Mouse (Mus musculus): ENCODE results near the gene Lgals9. TPM values are rescaled to one million over a fixed set of nuclear protein-coding genes. Genes with fewer than 3 reads are reported as not detected.
"Not testable (repeated sequence)": the region's sequence is repeated elsewhere in the genome, so short reads cannot be mapped to it uniquely, and the experiment has no call there.

The Lgals9 gene
- total and polyA plus RNA-seq, 2 experiments from 2014 or later = 15.7 to 16.5 TPM

GRCm38 (mm10) chr11:78990096-78990495, 5.3 kb upstream of the Lgals9 start:
- no peak overlapping the region for H3K4me2 ChIP-seq (ENCODE audit: low read depth, low read length, poor library complexity, severe bottlenecking)
- H3K27me3 ChIP-seq (ENCODE audit: insufficient read depth, low read length) = no peaks in the 10 kb centered on the region
- H3K4me1 ChIP-seq (ENCODE audit: insufficient read depth, low read length) = no peaks in the 10 kb centered on the region
- no peak overlapping the region for H3K27ac ChIP-seq (ENCODE audit: low read depth, low read length)
- no peaks in the 10 kb centered on the region for H3K9me3 ChIP-seq (ENCODE audit: low read length)
- 92% methylated on average over 9 of the region's 9 CpGs for WGBS
- H3K4me3 ChIP-seq (ENCODE audit: low read depth, low read length) = no peak overlapping the region
- no peaks in the 10 kb centered on the region for H3K36me3 ChIP-seq (ENCODE audit: insufficient read depth, low read length)
- DNase-seq (ENCODE audit: low spot score) (no peak), ATAC-seq (ENCODE audit: low FRiP score) (no peak)
- no peak overlapping the region for H3K9ac ChIP-seq (replicated peaks; ENCODE audit: low read length, poor library complexity, severe bottlenecking)
- no peak for TF ChIP-seq CTCF (IDR thresholded peaks at IDR 0.05)

- not testable (repeated sequence) for H3K4me1 ChIP-seq (ENCODE audit: insufficient read depth, low read length); H3K27ac ChIP-seq (ENCODE audit: low read depth, low read length); H3K9ac ChIP-seq (replicated peaks; ENCODE audit: low read length, poor library complexity, severe bottlenecking); H3K36me3 ChIP-seq (ENCODE audit: insufficient read depth, low read length); H3K4me2 ChIP-seq (ENCODE audit: low read depth, low read length, poor library complexity, severe bottlenecking); DNase-seq (ENCODE audit: low spot score); H3K9me3 ChIP-seq (ENCODE audit: low read length); H3K4me3 ChIP-seq (ENCODE audit: low read depth, low read length); ATAC-seq (ENCODE audit: low FRiP score); H3K27me3 ChIP-seq (ENCODE audit: insufficient read depth, low read length)
- WGBS = 92% methylated on average over 11 of the region's 11 CpGs
Observed at GRCm38 (mm10) chr11:78989206-78989605, 4.5 kb upstream of the Lgals9 start.

GRCm38 (mm10) chr11:78986311-78987002, 1.7 kb upstream of the Lgals9 start:
- 88% methylated on average over 10 of the region's 10 CpGs for WGBS
- DNase-seq (ENCODE audit: low spot score) = no peak

DNA sequence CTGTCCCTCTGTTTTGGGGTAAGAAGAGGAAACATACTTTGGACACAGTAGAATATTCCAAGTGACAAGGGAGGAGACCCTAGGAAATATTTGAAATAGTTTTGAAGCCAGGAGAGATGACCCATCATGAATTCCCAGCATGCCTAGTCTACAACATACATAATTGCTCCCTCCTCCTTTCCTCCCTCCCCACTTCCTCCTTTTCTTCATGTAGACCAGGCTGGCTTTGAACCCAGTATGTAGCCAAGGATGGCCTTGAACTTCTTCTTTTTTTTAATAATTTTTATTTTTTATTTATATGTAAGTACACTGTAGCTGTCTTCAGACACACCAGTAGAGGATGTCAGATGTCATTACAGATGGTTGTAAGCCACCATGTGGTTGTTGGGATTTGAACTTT, 759 bp upstream of the Lgals9 start:
- Histone ChIP-seq H3K27ac (ENCODE audit: low read depth, low read length) (no peak overlapping the region), H3K4me2 (ENCODE audit: low read depth, low read length, poor library complexity, severe bottlenecking) (no peak overlapping the region), H3K4me3 (ENCODE audit: low read depth, low read length) (no peak overlapping the region), H3K9ac (replicated peaks; ENCODE audit: low read length, poor library complexity, severe bottlenecking) (no peak overlapping the region), H3K9me3 (ENCODE audit: low read length) (no peaks in the 10 kb centered on the region), H3K4me1 (ENCODE audit: insufficient read depth, low read length) (no peaks in the 10 kb centered on the region), H3K36me3 (ENCODE audit: insufficient read depth, low read length) (no peaks in the 10 kb centered on the region), H3K27me3 (ENCODE audit: insufficient read depth, low read length) (no peaks in the 10 kb centered on the region)
- TF ChIP-seq CTCF (IDR thresholded peaks at IDR 0.05) = no peak
- ATAC-seq (ENCODE audit: low FRiP score) (no peak), DNase-seq (ENCODE audit: low spot score) (no peak)

More at GRCm38 (mm10) chr11:78986311-78987002, 1.7 kb upstream of the Lgals9 start:
- H3K9me3 ChIP-seq (ENCODE audit: low read length) = no peaks in the 10 kb centered on the region
- H3K27ac ChIP-seq (ENCODE audit: low read depth, low read length) = no peak overlapping the region
- H3K4me1 ChIP-seq (ENCODE audit: insufficient read depth, low read length) = no peaks in the 10 kb centered on the region
- H3K9ac ChIP-seq (replicated peaks; ENCODE audit: low read length, poor library complexity, severe bottlenecking) = no peak overlapping the region
- TF ChIP-seq CTCF (IDR thresholded peaks at IDR 0.05) = no peak
- no peaks in the 10 kb centered on the region for H3K36me3 ChIP-seq (ENCODE audit: insufficient read depth, low read length)
- no peak for ATAC-seq (ENCODE audit: low FRiP score)
- H3K4me3 ChIP-seq (ENCODE audit: low read depth, low read length) = no peak overlapping the region
- H3K27me3 ChIP-seq (ENCODE audit: insufficient read depth, low read length) = no peaks in the 10 kb centered on the region
- no peak overlapping the region for H3K4me2 ChIP-seq (ENCODE audit: low read depth, low read length, poor library complexity, severe bottlenecking)

DNA sequence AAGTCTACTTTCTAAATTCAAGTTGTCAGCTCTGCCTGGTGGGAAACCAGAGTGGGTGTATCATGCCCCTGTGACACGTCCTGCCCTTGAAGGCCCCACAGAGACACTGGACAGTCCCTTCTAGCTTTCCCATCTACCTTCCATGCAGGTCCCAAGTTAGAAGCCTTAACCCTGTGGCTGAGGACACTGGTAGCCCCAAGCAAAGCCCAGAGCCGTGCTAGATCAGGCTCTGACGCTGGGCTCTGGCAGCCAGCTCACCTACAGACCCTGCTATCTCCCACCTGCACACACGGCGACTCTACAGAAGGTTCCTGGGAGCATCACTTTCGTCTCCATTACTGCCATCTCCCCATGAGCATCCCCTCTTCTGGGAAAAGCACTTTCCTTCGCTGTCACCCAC, 1.2 kb downstream of the Lgals9 start:
- no peak overlapping the region for H3K4me3 ChIP-seq (ENCODE audit: low read depth, low read length)
- H3K36me3 ChIP-seq (ENCODE audit: insufficient read depth, low read length) = no peaks in the 10 kb centered on the region
- no peak for ATAC-seq (ENCODE audit: low FRiP score)
- no peaks in the 10 kb centered on the region for H3K9me3 ChIP-seq (ENCODE audit: low read length)
- no peak overlapping the region for H3K27ac ChIP-seq (ENCODE audit: low read depth, low read length)
- TF ChIP-seq CTCF (IDR thresholded peaks at IDR 0.05) = no peak
- H3K4me2 ChIP-seq (ENCODE audit: low read depth, low read length, poor library complexity, severe bottlenecking) = no peak overlapping the region
- H3K4me1 ChIP-seq (ENCODE audit: insufficient read depth, low read length) = no peaks in the 10 kb centered on the region
- no peak overlapping the region for H3K9ac ChIP-seq (replicated peaks; ENCODE audit: low read length, poor library complexity, severe bottlenecking)
- H3K27me3 ChIP-seq (ENCODE audit: insufficient read depth, low read length) = no peaks in the 10 kb centered on the region
- no peak for DNase-seq (ENCODE audit: low spot score)
- WGBS = 88% methylated on average over 7 of the region's 7 CpGs

- no peak for DNase-seq (ENCODE audit: low spot score)
- no peaks in the 10 kb centered on the region for H3K27me3 ChIP-seq (ENCODE audit: insufficient read depth, low read length)
- H3K4me3 ChIP-seq (ENCODE audit: low read depth, low read length) = no peak overlapping the region
- H3K9ac ChIP-seq (replicated peaks; ENCODE audit: low read length, poor library complexity, severe bottlenecking) = no peak overlapping the region
- WGBS = 90% methylated on average over 12 of the region's 12 CpGs
- no peak for TF ChIP-seq CTCF (IDR thresholded peaks at IDR 0.05)
- H3K9me3 ChIP-seq (ENCODE audit: low read length) = no peaks in the 10 kb centered on the region
- no peak overlapping the region for H3K4me2 ChIP-seq (ENCODE audit: low read depth, low read length, poor library complexity, severe bottlenecking)
- ATAC-seq (ENCODE audit: low FRiP score) = no peak
- H3K4me1 ChIP-seq (ENCODE audit: insufficient read depth, low read length) = no peaks in the 10 kb centered on the region
- no peak overlapping the region for H3K27ac ChIP-seq (ENCODE audit: low read depth, low read length)
- no peaks in the 10 kb centered on the region for H3K36me3 ChIP-seq (ENCODE audit: insufficient read depth, low read length)
Observed at GRCm38 (mm10) chr11:78982513-78983291, 2.0 kb downstream of the Lgals9 start.
